Mouse (Mus musculus) brain, adult 2 months (tissue): ENCODE measurements around the gene A930002H24Rik.
"Not testable (repeated sequence)": the region's sequence is repeated elsewhere in the genome, so short reads cannot be mapped to it uniquely, and the experiment has no call there.

Experiments
- DNase-seq: peaks from one replicate; pipeline ENCODE4 v3.0.0; 2011; ENCODE audit warnings: low read depth, low spot score

A930002H24Rik gene

DNA sequence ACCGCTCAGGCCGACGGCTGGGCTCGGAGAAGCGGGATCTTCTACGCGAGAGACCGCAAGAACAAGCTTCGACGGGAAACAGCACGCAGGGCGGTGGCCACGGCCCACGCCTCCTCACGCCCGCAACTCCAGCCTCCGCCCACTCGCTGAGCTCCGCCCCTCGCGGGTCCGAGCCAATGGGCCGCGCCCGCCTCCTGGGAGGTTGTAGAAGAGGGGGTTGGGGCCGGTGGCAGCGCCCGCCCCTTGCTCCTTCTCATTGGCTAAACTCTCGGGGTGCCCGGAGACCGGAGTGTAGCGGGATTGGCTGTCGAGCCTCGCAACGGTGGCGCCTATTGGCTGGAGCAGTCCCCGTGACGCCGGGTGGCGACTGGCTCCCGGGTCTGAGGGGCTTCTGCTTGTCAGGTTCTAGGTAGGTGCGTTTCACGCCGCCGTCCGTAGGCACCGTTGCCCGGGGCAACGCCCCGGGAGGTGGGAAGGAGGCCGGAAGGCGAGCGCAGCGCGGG, at the start of gene A930002H24Rik:
TSS of gene A930002H24Rik (minus strand) at position 145 of the 503 bp plus-strand sequence.
- DNase-seq = peak; percentile 99

DNA sequence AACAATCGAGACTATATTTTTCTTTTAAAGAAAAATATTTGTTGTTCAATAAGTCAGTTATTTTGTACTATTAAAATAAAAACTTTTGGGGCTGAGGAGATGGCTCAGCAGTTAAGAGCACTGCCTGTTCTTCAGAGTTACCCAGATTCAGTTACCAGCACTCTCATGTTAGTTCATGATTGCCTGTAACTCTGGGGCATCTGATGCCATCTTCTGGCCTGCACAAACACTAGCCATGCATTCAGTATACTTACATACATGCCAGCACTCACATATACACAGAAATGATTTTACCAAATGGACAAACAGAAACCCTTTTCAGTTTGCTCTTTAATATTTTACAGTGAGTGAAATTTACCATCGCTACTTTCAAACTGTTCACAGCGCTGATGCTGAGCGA, 45.7 kb upstream of the A930002H24Rik start:
- peak; percentile 21 for DNase-seq

DNA sequence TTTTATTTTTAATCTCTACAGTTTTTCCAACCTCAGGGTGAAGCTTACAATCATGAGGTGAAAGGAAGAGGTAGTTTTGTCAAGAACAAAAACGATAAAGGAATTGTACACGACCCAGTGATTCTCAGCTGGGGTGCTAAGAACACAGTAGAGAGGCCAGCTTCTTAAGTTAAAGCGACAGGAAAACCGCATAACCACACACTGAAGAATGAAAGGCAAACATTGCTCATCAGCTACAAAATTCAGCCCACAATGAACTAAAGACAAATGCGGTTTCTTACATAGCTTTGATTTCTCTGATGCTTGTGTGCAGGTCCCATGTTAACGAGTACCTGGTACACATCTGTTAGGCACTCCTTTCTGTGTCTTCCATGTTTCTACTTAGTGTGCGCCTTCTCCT, 33.5 kb upstream of the A930002H24Rik start:
- DNase-seq = no peak

DNA sequence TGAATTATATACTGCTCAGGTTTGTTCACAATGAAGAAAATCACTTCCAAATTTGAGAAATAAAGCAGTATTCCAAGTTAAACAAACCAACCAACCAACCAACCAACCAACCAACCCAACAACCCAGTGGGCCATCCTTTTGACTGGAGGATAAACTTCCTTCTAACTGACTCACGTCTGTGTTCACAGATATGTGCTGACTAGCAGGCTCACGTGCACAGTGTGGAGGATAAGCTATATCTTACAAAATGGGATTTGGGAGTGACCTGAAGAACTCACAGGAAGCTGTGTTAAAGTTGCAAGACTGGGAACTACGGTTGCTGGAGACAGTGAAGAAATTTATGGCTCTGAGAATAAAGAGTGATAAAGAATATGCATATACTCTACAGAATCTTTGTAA, 32.2 kb upstream of the A930002H24Rik start:
- DNase-seq = no peak

DNA sequence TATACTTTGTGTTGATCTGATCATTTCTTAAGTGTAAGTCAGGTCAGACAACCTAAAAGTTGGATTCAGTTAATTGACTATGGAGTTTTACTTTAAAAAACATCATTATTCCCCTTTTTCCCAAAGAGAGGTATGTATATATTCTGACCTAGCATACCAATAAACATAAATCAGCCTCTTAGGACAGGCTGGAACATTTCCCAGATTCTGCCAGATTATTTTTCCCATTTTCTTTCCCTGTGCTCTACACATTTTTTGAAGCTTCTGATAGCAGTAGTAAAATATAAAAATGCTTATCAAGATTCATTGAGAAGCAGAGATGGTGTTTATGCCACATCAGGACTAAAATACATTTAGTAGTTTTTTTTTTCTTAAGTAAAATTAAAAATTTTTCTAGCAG, 27.0 kb upstream of the A930002H24Rik start:
- peak; percentile 28 for DNase-seq

DNA sequence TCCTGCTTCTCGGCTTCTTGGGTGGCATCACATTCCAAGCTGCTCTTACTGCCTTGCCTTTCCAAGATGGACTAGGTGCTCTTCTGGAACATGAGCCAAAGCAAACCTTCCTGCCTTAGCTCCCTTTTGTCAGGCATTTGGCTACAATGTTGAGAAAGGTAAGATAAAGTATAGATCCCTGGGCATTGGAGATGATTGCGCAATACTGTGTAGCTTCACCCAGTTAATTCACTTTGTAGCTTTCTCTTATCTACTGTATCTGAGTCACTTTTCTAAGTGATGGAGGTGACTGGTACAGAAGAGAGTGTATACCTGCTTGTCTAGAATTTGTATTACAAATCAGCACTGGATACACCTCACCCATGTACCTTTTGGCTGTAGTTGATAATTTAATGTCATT, 23.4 kb upstream of the A930002H24Rik start:
- DNase-seq = no peak

DNA sequence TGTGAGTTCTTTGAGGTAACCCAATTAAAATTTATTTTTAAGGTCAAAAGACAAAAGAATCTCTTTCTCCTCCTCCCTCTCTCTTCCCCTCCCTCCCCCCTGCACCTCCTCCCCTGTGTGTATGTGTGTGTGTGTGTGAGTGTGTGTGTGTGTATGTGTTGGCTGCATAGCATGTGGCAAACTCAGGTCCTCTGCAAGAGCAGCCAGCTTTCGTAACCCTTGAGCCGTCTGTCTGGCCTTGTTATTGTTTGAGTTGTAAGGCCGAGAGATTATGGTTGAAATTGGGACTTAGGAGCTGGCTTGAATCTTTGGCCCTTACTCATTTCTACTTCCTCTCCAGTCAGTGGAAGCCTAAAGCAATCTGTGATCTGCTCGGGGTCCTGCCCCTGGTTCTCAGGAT, 16.4 kb upstream of the A930002H24Rik start:
- DNase-seq = no peak

DNA sequence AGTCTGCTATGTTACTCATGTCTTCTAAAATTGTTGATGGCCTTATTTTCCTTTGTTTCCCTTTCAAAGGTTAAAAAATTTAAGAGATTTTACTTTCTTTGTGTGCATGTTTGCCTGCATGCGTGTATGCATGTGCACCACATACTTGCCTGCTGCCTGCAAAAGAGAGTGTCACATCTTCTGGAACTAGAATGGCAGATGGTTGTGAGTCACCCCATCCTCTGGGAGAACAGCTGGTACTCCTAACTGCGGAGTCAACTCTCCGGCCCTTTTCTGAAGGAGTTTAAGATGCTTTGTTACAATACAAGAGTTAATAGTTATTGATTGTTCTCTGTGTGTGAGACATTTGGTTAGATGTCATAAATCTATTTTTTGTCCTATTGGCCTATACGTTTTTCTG, 15.3 kb upstream of the A930002H24Rik start:
- DNase-seq = peak; percentile 76

DNA sequence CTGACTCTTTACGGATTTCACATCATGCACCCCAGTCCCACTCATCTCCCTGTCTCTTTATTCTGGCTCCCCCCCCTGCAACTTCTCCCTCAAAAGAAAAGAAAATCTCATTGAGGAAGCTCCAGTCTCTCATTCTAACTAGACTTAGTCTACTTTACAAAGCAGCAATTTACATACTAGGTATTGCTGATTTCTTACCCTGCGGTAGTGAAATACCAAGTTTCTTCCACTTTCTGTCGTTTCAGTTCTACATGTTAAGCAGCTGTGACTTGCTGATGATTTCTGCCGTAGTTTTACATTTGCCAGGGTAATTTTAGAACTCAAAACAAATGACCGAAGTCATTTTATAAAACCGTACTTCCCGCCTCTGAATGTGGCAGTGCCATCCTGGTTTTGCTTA, 8.2 kb upstream of the A930002H24Rik start:
- DNase-seq = no peak

DNA sequence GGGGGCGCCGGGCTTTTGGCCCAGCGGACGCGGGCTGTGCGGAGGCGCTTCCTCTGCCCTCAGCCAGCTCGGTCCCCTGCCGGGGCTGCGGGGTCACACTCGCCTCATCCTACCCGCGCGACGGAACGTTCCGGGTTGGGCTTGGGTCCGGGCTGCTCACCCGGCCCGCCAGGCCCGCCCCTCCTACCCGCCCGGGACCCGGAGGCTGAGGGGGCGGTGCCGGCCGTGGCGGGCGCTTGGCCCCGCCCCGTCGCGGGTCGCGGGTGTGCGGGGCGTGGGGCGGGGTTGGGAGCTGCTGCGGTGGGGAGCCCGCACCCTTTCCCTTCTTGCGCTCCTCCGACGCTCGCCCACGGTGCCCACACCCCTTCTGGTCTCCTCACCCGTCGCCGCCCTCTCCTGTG, 580 bp upstream of the A930002H24Rik start:
- DNase-seq = peak; percentile 52

DNA sequence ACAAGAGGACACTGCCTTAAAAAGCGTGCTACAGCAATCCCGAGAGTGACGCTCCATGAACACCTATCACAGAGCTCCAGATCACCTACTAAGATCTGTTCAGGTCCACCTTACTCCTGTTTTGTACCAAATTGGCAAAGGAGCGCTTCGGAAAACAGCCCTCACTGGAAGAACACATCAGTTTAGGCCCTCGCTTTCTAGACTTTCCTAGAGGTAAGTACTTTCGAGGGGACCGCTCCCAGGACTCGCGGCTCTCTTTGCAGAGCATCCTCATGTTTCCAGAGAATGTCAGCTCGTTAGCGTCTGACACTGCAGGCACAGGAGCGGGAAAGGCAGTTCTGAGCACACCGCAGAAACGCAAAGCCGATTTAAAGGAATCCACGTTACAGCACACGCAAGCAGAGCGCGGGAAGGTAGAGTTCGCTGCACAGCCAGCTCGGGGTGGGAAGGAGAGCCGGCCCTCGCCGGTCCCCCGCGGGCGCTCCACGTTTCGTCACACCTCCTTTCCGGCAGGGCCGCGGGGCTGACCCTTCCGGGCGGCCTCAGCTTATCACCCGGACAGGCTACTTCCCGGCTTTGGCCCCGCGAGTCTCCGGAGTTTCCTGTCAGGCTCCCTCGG, 470 bp downstream of the A930002H24Rik start, which contains the start of gene Fer:
TSS of gene Fer (plus strand) at position 51 of the 619 bp plus-strand sequence.
- DNase-seq = peak; percentile 68

DNA sequence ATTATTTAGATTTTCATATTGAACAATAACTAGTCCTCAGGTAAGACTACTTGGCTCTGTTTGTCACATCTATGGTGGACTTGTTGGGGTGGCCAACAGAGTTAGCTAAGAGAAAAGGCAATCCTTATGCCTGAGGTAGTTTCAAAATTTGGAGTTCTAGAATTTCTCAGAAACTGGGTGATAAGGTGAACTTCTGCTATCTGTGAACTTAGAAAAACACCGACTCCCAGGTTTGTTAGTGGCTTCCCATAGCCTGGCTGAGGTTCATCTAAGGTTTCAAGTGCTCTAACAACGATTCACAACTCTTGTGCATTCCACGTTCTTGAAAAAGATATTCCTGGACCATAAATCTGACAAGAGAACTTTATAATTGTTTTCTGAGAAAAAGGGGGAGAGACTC, 1.2 kb downstream of the A930002H24Rik start:
- no peak for DNase-seq

DNA sequence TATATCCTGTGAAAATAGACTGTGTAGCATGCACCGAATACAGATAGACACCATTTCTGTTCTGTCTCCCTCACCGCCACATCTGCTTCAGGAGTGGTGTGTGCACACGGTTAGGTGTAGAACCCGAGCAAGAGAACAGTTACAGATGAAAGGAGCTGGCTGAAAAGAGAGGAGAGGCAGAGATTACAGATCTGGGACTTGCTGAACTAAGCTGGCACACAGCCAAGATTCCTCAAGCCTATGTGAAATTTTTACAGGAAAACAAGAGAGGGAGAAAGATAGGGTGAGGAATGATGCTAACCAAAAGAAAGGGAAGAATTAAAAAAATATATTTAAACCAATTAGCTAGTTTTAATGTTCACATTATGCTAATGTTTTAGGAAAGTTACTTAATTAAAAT, 2.6 kb downstream of the A930002H24Rik start:
- DNase-seq = no peak

DNA sequence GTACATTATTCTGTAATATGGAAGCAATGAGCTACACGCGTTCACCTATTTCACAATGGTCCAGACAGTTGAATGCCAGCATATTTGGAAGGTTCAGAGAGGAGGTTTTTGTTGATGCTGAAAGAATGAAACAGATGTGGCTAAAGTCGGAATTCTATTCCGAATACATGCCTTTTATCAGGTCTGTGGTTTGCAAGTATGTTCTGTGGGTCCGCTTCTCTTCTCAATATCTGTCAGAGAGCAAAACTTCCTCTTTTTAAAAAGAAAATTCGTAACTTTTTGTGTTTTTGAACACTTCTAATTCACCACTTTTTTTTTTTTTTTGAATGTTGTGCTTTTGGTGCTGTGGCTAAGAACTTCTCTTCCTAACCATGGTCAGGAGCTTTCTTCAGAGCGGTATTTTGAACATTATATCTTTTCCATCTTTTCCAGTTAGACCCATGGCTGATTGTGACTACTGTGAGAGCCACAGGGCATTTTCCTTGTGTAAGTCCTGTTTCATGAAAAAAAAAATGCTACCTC, 6.5 kb downstream of the A930002H24Rik start:
- DNase-seq = no peak

DNA sequence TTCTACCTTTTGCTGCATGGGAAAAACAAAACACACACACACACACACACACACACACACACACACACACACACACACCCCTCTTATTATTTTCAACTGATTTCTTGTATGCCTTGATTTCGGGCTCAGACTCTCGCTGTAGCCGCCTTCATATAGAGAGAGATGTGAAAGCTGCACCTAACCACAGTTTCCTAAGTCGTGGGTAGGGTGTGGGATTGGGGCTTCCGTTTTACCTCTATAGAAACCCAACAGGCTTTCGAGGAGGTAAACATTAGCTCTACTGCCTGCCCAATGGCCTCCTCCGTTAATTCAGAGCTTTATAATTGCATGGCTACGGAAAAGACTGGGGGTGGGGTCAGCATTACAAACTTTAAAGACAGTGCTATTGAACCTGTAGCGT, 13.6 kb downstream of the A930002H24Rik start:
- DNase-seq = no peak

DNA sequence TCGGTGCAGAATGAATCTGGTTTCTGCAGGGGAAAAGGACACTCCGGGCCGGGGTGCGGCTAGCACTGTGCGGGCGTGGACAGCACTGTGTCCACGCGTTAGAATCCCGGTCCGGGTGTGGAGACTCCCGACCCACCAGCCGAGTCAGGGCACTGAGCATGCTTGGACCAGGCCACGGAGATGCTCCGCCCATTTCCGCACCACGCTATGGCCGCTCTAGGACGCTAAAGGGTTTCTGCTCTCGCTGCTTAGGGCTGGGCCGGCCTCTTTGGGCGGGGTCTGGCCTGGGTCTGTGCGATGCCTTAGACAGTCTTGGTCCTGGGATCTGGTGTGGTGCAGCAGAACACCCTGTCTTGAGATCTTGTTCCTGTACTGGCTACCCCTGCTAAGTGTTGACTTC, 14.0 kb downstream of the A930002H24Rik start:
- peak; percentile 96 for DNase-seq

DNA sequence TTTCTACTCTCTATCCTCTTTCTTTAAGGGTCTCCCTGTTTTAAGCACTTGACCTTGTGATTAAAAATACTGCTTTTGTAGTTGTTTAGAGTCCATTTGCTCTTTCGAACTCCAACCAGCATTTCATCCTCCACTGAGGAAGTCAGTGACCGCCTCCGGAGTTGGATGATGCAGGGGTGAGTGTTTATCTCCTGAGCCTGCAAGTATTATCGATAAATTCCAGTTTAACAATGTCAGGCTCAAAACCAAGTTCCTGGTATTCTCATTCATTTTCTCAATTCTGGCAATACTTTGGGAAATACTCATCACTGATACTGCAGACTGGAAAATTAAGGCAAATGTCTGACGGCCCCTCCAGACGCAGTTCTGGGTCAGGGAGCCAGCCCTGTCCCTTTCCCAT, 14.4 kb downstream of the A930002H24Rik start:
- peak; percentile 33 for DNase-seq

DNA sequence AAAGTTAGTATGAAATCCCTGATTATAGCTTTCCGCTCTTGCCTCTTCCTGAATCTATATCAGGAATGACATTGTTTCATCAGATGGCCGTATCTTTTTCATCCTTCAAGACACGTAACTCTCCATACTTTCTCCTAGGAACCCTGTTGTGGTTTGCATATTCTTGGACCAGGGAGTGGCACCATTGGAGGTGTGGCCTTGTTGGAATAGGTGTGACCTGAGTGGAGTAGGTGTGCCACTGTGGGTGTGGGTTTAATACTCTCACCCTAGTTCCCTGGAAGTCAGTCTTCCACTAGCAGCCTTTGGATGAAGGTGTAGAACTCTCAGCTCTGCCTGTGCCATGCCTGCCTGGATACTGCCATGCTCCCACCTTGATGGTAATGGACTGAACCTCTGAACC, 17.8 kb downstream of the A930002H24Rik start:
- not testable (repeated sequence) for DNase-seq

DNA sequence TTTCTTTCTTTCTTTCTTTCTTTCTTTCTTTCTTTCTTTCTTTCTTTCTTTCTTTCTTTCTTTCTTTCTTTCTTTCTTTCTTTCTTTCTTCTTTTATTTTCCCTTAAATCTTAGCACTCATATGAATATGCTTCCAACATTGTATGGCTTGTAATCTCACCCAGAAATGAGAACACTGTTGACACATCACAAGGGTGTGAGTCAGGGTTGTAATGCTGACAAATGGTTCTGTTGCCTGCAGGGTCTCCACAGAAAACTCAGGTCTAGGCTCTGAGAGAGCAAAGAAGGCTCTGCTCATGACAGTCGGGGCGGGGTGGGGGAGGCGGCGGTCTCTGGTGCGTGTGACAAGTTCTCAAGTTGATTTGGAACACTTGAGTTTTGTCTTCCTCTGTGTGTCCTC, 18.7 kb downstream of the A930002H24Rik start:
- DNase-seq = no peak

DNA sequence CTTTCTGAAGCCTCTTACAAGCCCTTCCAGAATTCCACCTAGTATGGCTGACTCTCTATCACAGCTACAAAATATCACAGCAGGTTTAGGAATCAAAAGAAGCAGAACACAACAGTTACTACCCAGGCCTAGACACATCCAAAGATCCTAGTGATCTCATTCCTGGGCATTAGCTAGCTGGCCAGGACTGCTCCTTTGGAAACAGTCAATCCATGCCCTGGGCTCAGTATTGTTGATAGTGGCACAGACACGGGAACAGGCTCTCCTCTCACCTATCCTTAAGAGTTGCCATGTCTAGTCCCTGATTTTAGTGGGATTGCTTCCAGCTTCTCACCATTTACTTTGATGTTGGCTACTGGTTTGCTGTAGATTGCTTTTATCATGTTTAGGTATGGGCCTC, 21.4 kb downstream of the A930002H24Rik start:
- no peak for DNase-seq

DNA sequence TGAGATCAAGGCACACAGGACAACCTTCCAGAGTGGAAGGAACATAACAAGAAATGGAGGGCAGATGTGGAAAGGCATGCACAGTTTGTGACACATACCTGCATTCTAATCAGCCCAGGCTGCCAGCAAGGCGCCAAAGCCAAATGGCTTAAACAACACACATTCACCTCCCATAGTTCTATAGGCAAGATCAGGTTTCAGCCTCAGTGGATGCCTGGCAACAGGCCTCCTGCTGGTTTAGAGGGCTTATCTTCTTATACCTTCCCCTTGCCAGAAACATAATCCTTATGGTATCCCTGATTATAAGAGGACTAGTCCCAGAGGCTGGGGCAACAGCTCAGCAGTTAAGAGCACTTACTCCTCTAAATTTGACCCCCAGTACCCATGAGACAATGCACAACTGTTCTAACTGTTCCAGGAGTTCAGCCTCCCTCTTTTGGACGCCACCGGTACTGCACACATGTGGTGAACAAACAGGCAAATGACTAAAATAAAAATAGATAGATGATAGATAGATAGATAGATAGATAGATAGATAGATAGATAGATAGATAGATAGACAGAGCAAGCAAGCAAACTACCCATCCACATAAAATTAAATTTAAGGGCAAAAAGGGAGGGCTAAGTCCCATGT, 23.8 kb downstream of the A930002H24Rik start:
- DNase-seq = no peak

DNA sequence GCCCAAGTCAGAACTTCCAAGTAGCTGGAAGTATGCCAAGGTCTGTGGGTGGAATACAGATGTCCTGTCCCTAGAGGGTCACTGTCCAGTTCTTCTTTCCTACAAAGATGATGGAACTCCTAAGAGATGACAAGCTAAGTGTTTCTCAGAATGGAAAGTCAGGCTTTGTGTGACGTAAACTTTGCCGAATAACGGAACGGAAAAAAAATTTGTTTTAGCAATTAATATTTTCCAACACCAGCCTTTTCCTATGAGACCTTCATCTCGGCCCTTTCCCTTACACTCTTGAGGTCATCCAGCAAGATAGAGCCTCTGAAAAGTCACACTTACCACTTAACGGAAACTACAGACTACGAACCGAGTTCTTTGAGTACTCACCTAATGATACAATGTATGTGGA, 25.4 kb downstream of the A930002H24Rik start:
- no peak for DNase-seq

DNA sequence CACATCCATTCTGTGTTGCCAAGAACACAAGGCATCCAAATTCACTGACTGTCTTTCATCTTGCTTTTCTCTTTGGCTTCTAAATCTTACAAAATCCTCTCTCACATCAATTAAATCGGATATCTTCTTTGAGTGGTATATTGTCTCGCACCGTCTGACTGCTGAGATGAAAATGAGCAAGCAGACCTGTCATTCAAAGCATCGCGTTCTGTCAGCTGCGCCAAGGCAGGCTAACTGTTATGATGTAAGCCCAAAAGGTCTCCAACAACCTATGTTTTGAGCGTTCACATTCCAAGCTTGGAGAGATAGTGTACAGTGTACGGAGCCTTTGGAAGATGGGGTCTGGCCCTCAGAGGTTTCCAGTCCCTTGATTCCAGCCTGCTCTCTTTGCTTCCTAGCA, 26.9 kb downstream of the A930002H24Rik start:
- DNase-seq = peak; percentile 23
